Mouse (Mus musculus) midbrain, embryonic 14.5 days (tissue): Measurements from ENCODE around the gene Tle4. TPM values are rescaled to one million over a fixed set of nuclear protein-coding genes. Genes with fewer than 3 reads are reported as not detected.

Experiments
- ATAC-seq: fragments of 200-750 bp; cut with Nextera tagmentation; 2 replicates; pipeline ENCODE4 v1.8.0; 2017; ENCODE audit warnings: moderate number of reproducible peaks, moderate library complexity; ENCODE audit not compliant: low FRiP score, low TSS enrichment
- DNase-seq: peaks from one replicate; pipeline ENCODE4 v3.0.0-alpha.2; 2015
- H3K27ac ChIP-seq: fragments of 300-500 bp; sonication (generic); replicated peaks from 2 replicates; pipeline ENCODE4 v1.5.1; 2014; ENCODE audit warnings: mild to moderate bottlenecking, low read depth, low read length, moderate library complexity
- H3K27me3 ChIP-seq: fragments of 300-500 bp; sonication (generic); 2 replicates; pipeline ENCODE4 v1.6.1; 2014; ENCODE audit warnings: low read length, control low read depth, mixed read lengths; ENCODE audit not compliant: control insufficient read depth, insufficient read depth
- H3K36me3 ChIP-seq: fragments of 300-500 bp; sonication (generic); 2 replicates; pipeline ENCODE4 v1.6.1; 2014; ENCODE audit warnings: low read length, control low read depth; ENCODE audit not compliant: control insufficient read depth, insufficient read depth
- H3K4me1 ChIP-seq: fragments of 300-500 bp; sonication (generic); 2 replicates; pipeline ENCODE4 v1.6.1; 2014; ENCODE audit warnings: mild to moderate bottlenecking, antibody characterized with exemption, low read length, control low read depth; ENCODE audit not compliant: control insufficient read depth, insufficient read depth
- H3K4me2 ChIP-seq: fragments of 300-500 bp; sonication (generic); 2 replicates; pipeline ENCODE4 v1.6.1; 2014; ENCODE audit warnings: mild to moderate bottlenecking, low read length, moderate library complexity
- H3K4me3 ChIP-seq: fragments of 300-500 bp; sonication (generic); replicated peaks from 2 replicates; pipeline ENCODE4 v1.5.1; 2014; ENCODE audit warnings: low read depth, low read length
- H3K9ac ChIP-seq: fragments of 300-500 bp; sonication (generic); replicated peaks from 2 replicates; pipeline ENCODE4 v1.6.1; 2014; ENCODE audit warnings: mild to moderate bottlenecking, low read length, moderate library complexity
- H3K9me3 ChIP-seq: fragments of 300-500 bp; sonication (generic); 2 replicates; pipeline ENCODE4 v1.6.1; 2016; ENCODE audit warnings: low read length, control low read depth, mixed read lengths; ENCODE audit not compliant: control insufficient read depth
- WGBS: fragments of 180-500 bp; shearing (Covaris S2); extraction: QIAGEN DNeasy Blood & Tissue Kit; methylation state at CpG from one replicate; pipeline ENCODE4 v1.1.7; 2014; 5-methylcytosine and 5-hydroxymethylcytosine counted together
- polyA plus RNA-seq: library from polyadenylated mRNA; unstranded; fragments of >200 nt; fragmentation: Nextera tagmentation; extraction: Ambion mirVana; gene quantifications from 2 replicates; pipeline ENCODE4 v1.2.1, GENCODE M21; 2014

The Tle4 gene
- polyA plus RNA-seq, 1 experiment from 2014 or later: 34.5 TPM

- no peak for DNase-seq
- WGBS: 92% methylated on average over 6 of the region's 6 CpGs
- H3K9me3 ChIP-seq: no peaks in the 10 kb centered on the region
- no peak overlapping the region for H3K9ac ChIP-seq
- no peaks in the 10 kb centered on the region for H3K36me3 ChIP-seq
- no peak for ATAC-seq
- H3K4me1 ChIP-seq: 0 out of 2 replicates have a peak, but pooled peaks cover 5% of the 10 kb centered on the region
- no peaks in the 10 kb centered on the region for H3K27me3 ChIP-seq
- H3K27ac ChIP-seq: no peak overlapping the region
- H3K4me3 ChIP-seq: no peak overlapping the region
- no peak overlapping the region for H3K4me2 ChIP-seq
Observed at GRCm38 (mm10) chr19:14425122-14425521, 172.7 kb downstream of the Tle4 start.

GRCm38 (mm10) chr19:14424016-14424964 lies 173.6 kb downstream of the Tle4 start:
- Histone ChIP-seq H3K4me3 (no peak overlapping the region), H3K9me3 (no peaks in the 10 kb centered on the region), H3K4me2 (no peak overlapping the region), H3K27ac (no peak overlapping the region), H3K9ac (no peak overlapping the region), H3K36me3 (no peaks in the 10 kb centered on the region), H3K27me3 (no peaks in the 10 kb centered on the region), H3K4me1 (0 out of 2 replicates have a peak, but pooled peaks cover 5% of the 10 kb centered on the region)
- DNase-seq (no peak), ATAC-seq (no peak)
- WGBS: 70% methylated on average over 12 of the region's 12 CpGs

- H3K27ac ChIP-seq: no peak overlapping the region
- H3K9ac ChIP-seq: no peak overlapping the region
- H3K27me3 ChIP-seq: no peaks in the 10 kb centered on the region
- H3K36me3 ChIP-seq: no peaks in the 10 kb centered on the region
- H3K4me1 ChIP-seq: 0 out of 2 replicates have a peak, but pooled peaks cover under 1% of the 10 kb centered on the region
- H3K9me3 ChIP-seq: no peaks in the 10 kb centered on the region
- ATAC-seq: no peak
- DNase-seq: no peak
- WGBS: 96% methylated on average over 5 of the region's 5 CpGs
- H3K4me2 ChIP-seq: no peak overlapping the region
- no peak overlapping the region for H3K4me3 ChIP-seq
Observed at GRCm38 (mm10) chr19:14421691-14422090, 176.2 kb downstream of the Tle4 start.

- ATAC-seq: no peak
- WGBS: 87% methylated on average over 5 of the region's 5 CpGs
- Histone ChIP-seq H3K27me3 (no peaks in the 10 kb centered on the region), H3K9ac (no peak overlapping the region), H3K36me3 (no peaks in the 10 kb centered on the region), H3K27ac (no peak overlapping the region), H3K4me1 (peaks cover 12% of the 10 kb centered on the region; the same call in 1 of the 2 replicates), H3K9me3 (no peaks in the 10 kb centered on the region), H3K4me3 (no peak overlapping the region), H3K4me2 (no peak overlapping the region)
- no peak for DNase-seq
Observed at GRCm38 (mm10) chr19:14419886-14420285, 178.0 kb downstream of the Tle4 start.

- ATAC-seq: no peak
- DNase-seq: peak; percentile 52
Observed at GRCm38 (mm10) chr19:14416845-14417244, 181.0 kb downstream of the Tle4 start.

GRCm38 (mm10) chr19:14415996-14416395 lies 181.9 kb downstream of the Tle4 start:
- H3K27me3 ChIP-seq: no peaks in the 10 kb centered on the region
- peaks cover 14% of the 10 kb centered on the region; the same call in 1 of the 2 replicates for H3K4me1 ChIP-seq
- 50% methylated on average over 6 of the region's 6 CpGs for WGBS
- no peak overlapping the region for H3K4me2 ChIP-seq
- H3K4me3 ChIP-seq: no peak overlapping the region
- no peaks in the 10 kb centered on the region for H3K36me3 ChIP-seq
- ATAC-seq (no peak), DNase-seq (no peak)
- H3K9ac ChIP-seq: no peak overlapping the region
- H3K27ac ChIP-seq: no peak overlapping the region
- no peaks in the 10 kb centered on the region for H3K9me3 ChIP-seq

More at GRCm38 (mm10) chr19:14416845-14417244, 181.0 kb downstream of the Tle4 start:
- Histone ChIP-seq H3K4me1 (peaks cover 14% of the 10 kb centered on the region; the same call in 1 of the 2 replicates), H3K9me3 (no peaks in the 10 kb centered on the region), H3K27me3 (no peaks in the 10 kb centered on the region), H3K9ac (no peak overlapping the region), H3K4me2 (no peak overlapping the region), H3K27ac (no peak overlapping the region), H3K36me3 (no peaks in the 10 kb centered on the region), H3K4me3 (no peak overlapping the region)
- WGBS: 48% methylated on average over 5 of the region's 5 CpGs

GRCm38 (mm10) chr19:14414957-14415356 lies 182.9 kb downstream of the Tle4 start:
- Histone ChIP-seq H3K27ac (no peak overlapping the region), H3K27me3 (no peaks in the 10 kb centered on the region), H3K4me2 (no peak overlapping the region), H3K9me3 (no peaks in the 10 kb centered on the region), H3K36me3 (no peaks in the 10 kb centered on the region), H3K4me3 (no peak overlapping the region), H3K9ac (no peak overlapping the region), H3K4me1 (peaks cover 14% of the 10 kb centered on the region; the same call in 1 of the 2 replicates)
- DNase-seq (no peak), ATAC-seq (no peak)
- WGBS: 2% methylated on average over 4 of the region's 4 CpGs

- Histone ChIP-seq H3K4me2 (no peak overlapping the region), H3K9ac (no peak overlapping the region), H3K27me3 (no peaks in the 10 kb centered on the region), H3K4me3 (no peak overlapping the region), H3K9me3 (no peaks in the 10 kb centered on the region), H3K27ac (no peak overlapping the region), H3K4me1 (no peaks in the 10 kb centered on the region), H3K36me3 (no peaks in the 10 kb centered on the region)
- DNase-seq (no peak), ATAC-seq (no peak)
- 83% methylated on average over 10 of the region's 10 CpGs for WGBS
Observed at GRCm38 (mm10) chr19:14406603-14407002, 191.2 kb downstream of the Tle4 start.
